Mouse (Mus musculus) stomach, postnatal 0 days (tissue): Measurements from ENCODE around the gene Mknk2. TPM values are rescaled to one million over a fixed set of nuclear protein-coding genes. Genes with fewer than 3 reads are reported as not detected.

Experiments used
- ATAC-seq: fragments of 200-750 bp; cut with Nextera tagmentation; 2 replicates; pipeline ENCODE4 v1.8.0; 2017; ENCODE audit not compliant: low FRiP score, low TSS enrichment
- DNase-seq: peaks from one replicate; pipeline ENCODE4 v3.0.0-alpha.2; 2016; ENCODE audit warnings: low spot score
- H3K27ac ChIP-seq: fragments of 300-500 bp; sonication (generic); replicated peaks from 2 replicates; pipeline ENCODE4 v1.5.1; 2014; ENCODE audit warnings: mild to moderate bottlenecking, control low read depth
- H3K27me3 ChIP-seq: fragments of 300-500 bp; sonication (generic); 2 replicates; pipeline ENCODE4 v1.6.1; 2014; ENCODE audit warnings: low read length; ENCODE audit not compliant: control insufficient read depth, insufficient read depth
- H3K36me3 ChIP-seq: fragments of 300-500 bp; sonication (generic); 2 replicates; pipeline ENCODE4 v1.6.1; 2014; ENCODE audit warnings: low read length, mixed read lengths; ENCODE audit not compliant: control insufficient read depth, insufficient read depth
- H3K4me1 ChIP-seq: fragments of 300-500 bp; sonication (generic); replicated peaks from 2 replicates; pipeline ENCODE4 v1.6.1; 2014; ENCODE audit warnings: antibody characterized with exemption; ENCODE audit not compliant: control insufficient read depth, insufficient read depth
- H3K4me2 ChIP-seq: fragments of 300-500 bp; sonication (generic); replicated peaks from 2 replicates; pipeline ENCODE4 v1.6.1; 2014; ENCODE audit warnings: low read depth, mild to moderate bottlenecking, control low read depth, moderate library complexity
- H3K4me3 ChIP-seq: fragments of 300-500 bp; sonication (generic); 2 replicates; pipeline ENCODE4 v1.5.1; 2014; ENCODE audit warnings: low read depth, low read length, control low read depth
- H3K9ac ChIP-seq: fragments of 300-500 bp; sonication (generic); 2 replicates; pipeline ENCODE4 v1.6.1; 2014; ENCODE audit warnings: mild to moderate bottlenecking, low read length, control low read depth, mixed read lengths
- H3K9me3 ChIP-seq: fragments of 300-500 bp; sonication (generic); 2 replicates; pipeline ENCODE4 v1.6.1; 2016; ENCODE audit warnings: low read length; ENCODE audit not compliant: control insufficient read depth
- CTCF ChIP-seq: IDR thresholded peaks from 2 replicates; pipeline ENCODE4 v1.5.1; 2016; ENCODE audit warnings: antibody characterized with exemption, low read depth, mild to moderate bottlenecking, moderate library complexity
- EP300 ChIP-seq: optimal IDR thresholded peaks from 2 replicates; pipeline ENCODE3; 2016; ENCODE audit warnings: antibody characterized with exemption
- whole genome bisulfite sequencing: fragments of 180-500 bp; shearing (Covaris S2); extraction: QIAGEN DNeasy Blood & Tissue Kit; methylation state at CpG from one replicate; pipeline ENCODE4 v1.1.7; 2014; 5-methylcytosine and 5-hydroxymethylcytosine counted together
- polyA plus RNA-seq: library from polyadenylated mRNA; unstranded; fragments of >200 nt; fragmentation: Nextera tagmentation; extraction: Ambion mirVana; gene quantifications from 2 replicates; pipeline ENCODE4 v1.2.1, GENCODE M21; 2015

Gene Mknk2
- polyA plus RNA-seq, 1 experiment from 2014 or later: 55.2 TPM

DNA sequence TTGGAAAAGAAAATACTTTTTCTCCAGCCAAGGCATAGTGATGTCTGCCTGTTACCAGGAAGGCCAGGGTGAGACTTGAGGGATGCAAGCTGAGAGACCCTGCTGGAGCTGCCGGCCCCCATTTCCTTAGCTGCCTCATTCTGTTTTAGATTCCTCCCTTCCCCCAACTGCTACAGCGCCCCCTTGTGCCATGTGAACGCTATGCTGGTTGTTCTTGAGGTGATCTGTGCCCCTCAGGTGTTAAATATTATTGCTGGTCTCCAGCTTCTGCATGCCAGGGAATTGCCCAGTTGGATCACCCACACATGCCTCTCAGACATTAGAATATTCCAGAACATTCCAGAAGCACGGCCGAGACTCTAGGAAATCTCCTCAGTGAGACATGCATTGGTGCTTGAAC, 16.8 kb downstream of the Mknk2 start:
- 31% methylated on average over 5 of the region's 5 CpGs for WGBS
- peak; percentile 80 for TF ChIP-seq CTCF
- TF ChIP-seq EP300: no peak
- no peak overlapping the region for H3K9ac ChIP-seq
- no peaks in the 10 kb centered on the region for H3K9me3 ChIP-seq
- peaks cover 6% of the 10 kb centered on the region; the same call in 1 of the 2 replicates for H3K4me1 ChIP-seq
- peak; percentile 71 for DNase-seq
- ATAC-seq: no peak
- H3K27ac ChIP-seq: no peak overlapping the region
- no peaks in the 10 kb centered on the region for H3K27me3 ChIP-seq
- no peak overlapping the region for H3K4me2 ChIP-seq
- no peak overlapping the region for H3K4me3 ChIP-seq
- peaks cover 4% of the 10 kb centered on the region for H3K36me3 ChIP-seq

DNA sequence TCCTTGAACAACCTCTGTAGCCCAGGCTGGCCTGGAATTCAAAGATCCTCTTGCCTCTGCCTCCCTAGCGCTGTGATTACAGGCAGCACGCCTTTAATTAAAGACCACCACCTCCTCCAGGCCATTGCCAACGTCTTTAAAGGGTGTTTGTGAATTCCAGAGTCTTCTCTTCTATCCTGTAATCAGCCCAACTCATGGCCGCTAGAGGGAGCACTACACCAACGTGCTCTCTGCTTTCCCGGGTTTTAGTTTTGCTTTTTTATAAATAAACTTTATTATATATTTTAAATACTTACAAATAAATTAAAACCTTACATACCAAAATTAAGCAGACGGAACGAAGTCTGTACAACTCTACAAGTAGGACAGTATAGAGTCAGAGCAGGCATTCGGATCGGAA, 18.7 kb downstream of the Mknk2 start:
- TF ChIP-seq CTCF: peak; percentile 84
- no peak for TF ChIP-seq EP300
- no peaks in the 10 kb centered on the region for H3K27me3 ChIP-seq
- DNase-seq (peak; percentile 69), ATAC-seq (no peak)
- 7% methylated on average over 10 of the region's 10 CpGs for WGBS
- H3K4me3 ChIP-seq: peak overlapping the region; percentile 20
- peak overlapping the region; percentile 37 for H3K4me2 ChIP-seq
- 0 out of 2 replicates have a peak overlapping the region, but pooled peaks have one; percentile 32 for H3K9ac ChIP-seq
- H3K9me3 ChIP-seq: no peaks in the 10 kb centered on the region
- peaks cover 8% of the 10 kb centered on the region; the same call in 1 of the 2 replicates for H3K4me1 ChIP-seq
- H3K27ac ChIP-seq: peak overlapping the region; percentile 53; the same call in 1 of the 2 replicates
- no peaks in the 10 kb centered on the region for H3K36me3 ChIP-seq

DNA sequence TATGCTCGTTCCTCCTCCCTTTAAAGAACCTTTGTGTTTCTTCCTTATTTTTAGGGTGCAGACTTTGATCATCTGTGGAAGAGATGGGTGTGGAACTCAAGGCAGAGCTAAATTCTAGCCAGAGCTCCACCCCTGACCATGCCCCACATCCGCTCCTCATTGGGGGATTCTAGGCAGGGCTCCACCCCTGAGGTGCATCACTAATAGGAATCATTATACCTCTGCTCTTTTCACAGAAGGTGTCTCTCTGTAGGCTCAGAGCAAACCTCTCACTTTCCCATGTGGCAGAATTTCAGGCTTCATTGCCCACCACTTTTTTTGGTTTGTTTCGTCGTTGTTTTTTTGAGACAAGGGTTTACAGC, 19.1 kb downstream of the Mknk2 start:
- H3K4me2 ChIP-seq: peak overlapping the region; percentile 37; the same call in 1 of the 2 replicates
- H3K36me3 ChIP-seq: no peaks in the 10 kb centered on the region
- H3K27me3 ChIP-seq: no peaks in the 10 kb centered on the region
- peaks cover 8% of the 10 kb centered on the region; the same call in 1 of the 2 replicates for H3K4me1 ChIP-seq
- H3K4me3 ChIP-seq: no peak overlapping the region
- peak overlapping the region; percentile 53; the same call in 1 of the 2 replicates for H3K27ac ChIP-seq
- 0 out of 2 replicates have a peak overlapping the region, but pooled peaks have one; percentile 32 for H3K9ac ChIP-seq
- no peak for ATAC-seq
- no peak for TF ChIP-seq CTCF
- TF ChIP-seq EP300: no peak
- H3K9me3 ChIP-seq: no peaks in the 10 kb centered on the region
- WGBS: 64% methylated on average over 4 of the region's 4 CpGs
- DNase-seq: no peak

DNA sequence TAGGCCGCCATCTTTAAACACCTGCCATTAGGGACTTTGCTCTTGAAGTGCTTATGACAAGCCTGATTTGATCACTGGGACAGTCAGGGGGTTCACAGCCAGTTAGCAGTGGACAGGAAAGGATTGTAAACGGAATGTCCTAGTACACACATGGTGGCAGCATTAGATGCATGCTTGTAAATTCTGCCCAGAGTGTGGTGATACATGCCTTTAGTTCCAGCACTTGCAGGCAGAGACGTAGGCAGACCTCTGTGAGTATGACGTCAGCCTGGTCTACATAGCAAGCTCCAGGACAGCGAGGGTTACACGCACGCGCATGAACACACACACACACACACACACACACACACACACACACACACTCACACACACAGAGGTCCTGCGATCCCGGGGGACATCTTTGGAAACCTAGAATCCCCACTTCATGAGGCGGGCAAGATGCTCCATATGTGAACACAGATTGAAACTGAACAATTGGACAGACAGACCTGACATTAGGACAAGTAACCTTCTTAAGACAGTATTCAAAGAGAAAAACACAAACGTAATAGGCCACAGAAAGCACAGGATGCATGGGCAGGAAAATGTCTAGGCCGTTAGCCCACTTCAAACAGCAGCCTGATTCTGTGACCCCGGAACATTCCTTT, 19.6 kb downstream of the Mknk2 start:
- no peaks in the 10 kb centered on the region for H3K27me3 ChIP-seq
- no peak overlapping the region for H3K9ac ChIP-seq
- H3K4me1 ChIP-seq: peaks cover 8% of the 10 kb centered on the region; the same call in 1 of the 2 replicates
- H3K4me2 ChIP-seq: no peak overlapping the region
- H3K9me3 ChIP-seq: no peaks in the 10 kb centered on the region
- TF ChIP-seq EP300 (no peak), CTCF (no peak)
- no peak overlapping the region for H3K4me3 ChIP-seq
- ATAC-seq (no peak), DNase-seq (no peak)
- WGBS: 81% methylated on average over 14 of the region's 14 CpGs
- H3K36me3 ChIP-seq: no peaks in the 10 kb centered on the region
- H3K27ac ChIP-seq: no peak overlapping the region

DNA sequence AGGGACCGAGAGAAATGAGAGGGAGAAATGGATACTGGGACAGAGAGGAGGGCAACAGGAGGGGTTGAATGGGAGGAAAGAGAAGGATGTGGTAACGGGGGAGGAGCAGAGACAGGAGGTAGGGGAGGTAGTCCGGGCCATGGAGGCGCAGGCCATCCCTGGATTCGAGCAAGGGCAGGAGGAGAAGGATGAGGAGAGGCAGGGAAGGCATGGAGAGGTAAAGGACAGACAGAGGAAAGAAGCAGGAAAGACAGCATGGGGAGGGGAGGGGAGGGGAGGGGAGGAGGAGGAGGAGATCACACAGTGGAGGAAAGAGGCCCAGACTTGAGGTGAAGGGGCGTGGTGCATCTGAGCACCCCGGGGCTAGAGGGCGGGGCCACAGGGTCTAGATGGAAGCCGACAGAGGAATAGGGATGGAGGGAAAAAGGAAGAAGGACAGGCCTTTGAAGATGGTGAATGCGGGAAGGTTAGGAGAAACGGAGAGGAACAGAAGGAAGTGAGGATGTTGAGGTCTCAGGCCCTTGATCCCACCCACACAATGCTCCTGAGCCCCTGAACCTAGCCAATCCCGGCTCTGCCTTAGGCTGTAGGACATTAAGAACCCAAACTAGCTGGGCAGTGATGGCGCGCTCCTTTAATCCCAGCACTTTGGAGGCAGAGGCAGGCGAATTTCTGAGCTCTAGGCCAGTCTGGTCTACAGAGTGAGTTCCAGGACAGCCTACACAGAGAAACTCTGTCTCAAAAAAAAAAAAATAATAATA, 20.9 kb downstream of the Mknk2 start, which contains the start of gene Btbd2:
TSS of gene Btbd2 (minus strand) at position 209 of the 761 bp plus-strand sequence.
- WGBS: 19% methylated on average over 15 of the region's 15 CpGs
- Histone ChIP-seq H3K9ac (peak within 1 kb of the TSS; percentile 93), H3K27me3 (no peaks in the 10 kb centered on the region), H3K27ac (peak within 1 kb of the TSS; percentile 90), H3K36me3 (no peaks in the 10 kb centered on the region), H3K4me2 (peak within 1 kb of the TSS; percentile 98), H3K4me1 (peaks cover 8% of the 10 kb centered on the region; the same call in 1 of the 2 replicates), H3K4me3 (peak within 1 kb of the TSS; percentile 88), H3K9me3 (no peaks in the 10 kb centered on the region)
- ATAC-seq: peak; percentile 33
- no peak for DNase-seq
- TF ChIP-seq CTCF (no peak), EP300 (no peak)
